Mouse (Mus musculus): Measurements from ENCODE around the gene Ada. TPM values are rescaled to one million over a fixed set of nuclear protein-coding genes. Genes with fewer than 3 reads are reported as not detected.

The Ada gene
- polyA plus RNA-seq, 1 experiment from 2014 or later, result 9.5 TPM

DNA sequence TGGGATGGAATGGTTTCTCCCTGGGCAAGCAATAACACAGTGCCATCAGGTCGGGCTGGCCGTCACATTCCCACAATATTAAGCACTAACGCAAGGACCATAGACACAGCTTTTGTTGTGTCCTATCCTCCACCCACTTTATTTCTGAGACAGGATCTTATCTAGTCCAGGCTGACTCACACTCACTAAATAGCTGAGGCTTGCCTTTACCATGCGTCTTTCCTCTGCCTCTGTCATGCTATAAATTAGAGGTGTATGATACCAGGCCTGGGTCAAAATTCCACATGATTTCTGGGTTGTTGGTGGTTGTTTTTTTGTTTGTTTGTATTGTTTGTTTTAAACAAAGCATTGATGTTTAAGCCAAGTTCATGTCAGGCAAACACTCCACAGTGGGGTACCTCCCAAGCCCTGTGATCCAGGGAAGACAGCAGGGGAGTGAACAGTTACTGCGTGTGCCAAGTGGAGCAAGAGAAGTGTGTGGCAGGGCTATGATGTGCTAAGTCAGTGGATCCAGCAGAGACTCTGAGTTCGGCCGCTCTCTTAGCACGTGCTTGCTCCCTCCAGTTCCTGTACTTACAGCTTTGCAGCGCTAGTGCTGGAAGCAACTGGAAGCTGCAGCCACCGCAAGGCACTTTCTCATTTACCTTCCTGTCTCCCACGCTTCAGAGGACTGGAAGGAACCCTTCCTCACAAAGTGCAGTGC is 50.8 kb downstream of the Ada start:
- H3K9ac ChIP-seq, result no peak overlapping the region
- no peaks in the 10 kb centered on the region for H3K9me3 ChIP-seq (ENCODE audit: low read depth, low read length)
- TF ChIP-seq CTCF (IDR thresholded peaks at IDR 0.05; ENCODE audit: low read depth), result no peak
- peaks cover 3% of the 10 kb centered on the region; the same call in 1 of the 2 replicates for H3K4me1 ChIP-seq (ENCODE audit: insufficient read depth)
- WGBS, result 72% methylated on average over 11 of the region's 11 CpGs
- H3K36me3 ChIP-seq (ENCODE audit: insufficient read depth), result no peaks in the 10 kb centered on the region
- H3K4me2 ChIP-seq, result no peak overlapping the region
- H3K4me3 ChIP-seq (ENCODE audit: low read depth, low read length), result no peak overlapping the region
- DNase-seq (peak; percentile 42), ATAC-seq (ENCODE audit: insufficient read depth) (no peak)
- H3K27me3 ChIP-seq (ENCODE audit: insufficient read depth, low read length), result no peaks in the 10 kb centered on the region
- no peak overlapping the region for H3K27ac ChIP-seq (ENCODE audit: low read depth)

DNA sequence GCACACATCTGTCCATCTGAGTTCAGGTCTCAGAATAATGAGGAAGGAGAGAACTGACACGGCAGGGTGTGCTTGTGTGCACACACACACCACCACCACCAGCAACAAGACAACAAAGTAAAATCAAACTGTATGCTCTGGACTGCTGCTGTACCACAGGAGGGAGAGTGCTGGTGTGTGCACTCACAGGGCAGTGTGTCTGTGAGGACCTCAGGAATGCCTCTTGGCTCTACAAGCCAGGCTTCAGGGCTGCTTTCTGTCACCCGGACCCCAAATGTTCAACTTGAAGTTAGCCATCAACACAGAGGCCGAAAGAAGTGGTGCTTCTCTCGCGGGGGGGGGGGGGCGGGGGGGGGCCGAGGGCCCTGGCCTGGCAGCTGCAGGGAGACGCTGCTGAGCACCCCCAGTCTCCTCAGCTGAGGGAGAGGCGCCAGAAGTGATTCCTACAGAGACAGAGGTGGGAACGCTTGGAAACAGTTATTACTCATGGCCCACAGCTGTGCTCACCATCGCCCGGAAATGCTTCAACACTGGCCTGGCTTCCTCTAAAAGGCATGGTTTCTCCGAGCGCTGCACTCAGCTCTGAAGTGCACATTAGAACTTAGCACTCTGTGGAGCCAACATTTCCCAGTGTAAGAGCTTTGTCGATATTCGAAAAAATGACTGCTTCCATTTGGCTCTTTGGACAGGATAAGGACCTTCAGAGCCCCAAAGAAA is 52.1 kb downstream of the Ada start:
- Histone ChIP-seq H3K27me3 (ENCODE audit: insufficient read depth, low read length) (no peaks in the 10 kb centered on the region), H3K36me3 (ENCODE audit: insufficient read depth) (no peaks in the 10 kb centered on the region), H3K9ac (no peak overlapping the region), H3K4me1 (ENCODE audit: insufficient read depth) (peaks cover 3% of the 10 kb centered on the region; the same call in 1 of the 2 replicates), H3K4me2 (peak overlapping the region; percentile 20; the same call in 1 of the 2 replicates), H3K4me3 (ENCODE audit: low read depth, low read length) (no peak overlapping the region), H3K9me3 (ENCODE audit: low read depth, low read length) (no peaks in the 10 kb centered on the region), H3K27ac (ENCODE audit: low read depth) (peak overlapping the region; percentile 3; the same call in 1 of the 2 replicates)
- WGBS, result 28% methylated on average over 15 of the region's 16 CpGs
- ATAC-seq (ENCODE audit: insufficient read depth) (peak; percentile 70; the same call in 1 of the 2 replicates), DNase-seq (peak; percentile 75)
- no peak for TF ChIP-seq CTCF (IDR thresholded peaks at IDR 0.05; ENCODE audit: low read depth)

DNA sequence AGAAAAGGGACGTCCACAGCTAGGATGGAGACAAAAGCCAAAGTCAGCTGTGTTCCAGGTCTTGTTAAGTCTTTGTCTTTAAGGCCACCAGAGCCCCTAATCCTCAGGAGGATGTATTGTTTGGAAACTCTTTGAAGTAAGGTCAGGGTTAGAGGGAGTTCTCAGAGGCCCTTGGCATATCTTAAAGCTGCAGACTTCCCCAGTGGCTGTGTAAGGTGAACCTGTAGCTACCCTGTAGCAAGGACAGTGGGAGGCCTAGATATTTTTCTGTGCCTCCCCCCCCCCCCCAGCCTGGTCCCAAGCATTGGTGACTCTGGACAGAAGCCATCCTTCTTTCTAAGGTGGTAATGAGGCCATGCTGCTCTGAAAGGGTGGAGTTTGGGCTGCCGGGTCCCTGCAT is 53.3 kb downstream of the Ada start:
- DNase-seq, result peak; percentile 49
- TF ChIP-seq CTCF (IDR thresholded peaks at IDR 0.05; ENCODE audit: low read depth), result no peak
- WGBS, result 35% methylated on average over 2 of the region's 2 CpGs

DNA sequence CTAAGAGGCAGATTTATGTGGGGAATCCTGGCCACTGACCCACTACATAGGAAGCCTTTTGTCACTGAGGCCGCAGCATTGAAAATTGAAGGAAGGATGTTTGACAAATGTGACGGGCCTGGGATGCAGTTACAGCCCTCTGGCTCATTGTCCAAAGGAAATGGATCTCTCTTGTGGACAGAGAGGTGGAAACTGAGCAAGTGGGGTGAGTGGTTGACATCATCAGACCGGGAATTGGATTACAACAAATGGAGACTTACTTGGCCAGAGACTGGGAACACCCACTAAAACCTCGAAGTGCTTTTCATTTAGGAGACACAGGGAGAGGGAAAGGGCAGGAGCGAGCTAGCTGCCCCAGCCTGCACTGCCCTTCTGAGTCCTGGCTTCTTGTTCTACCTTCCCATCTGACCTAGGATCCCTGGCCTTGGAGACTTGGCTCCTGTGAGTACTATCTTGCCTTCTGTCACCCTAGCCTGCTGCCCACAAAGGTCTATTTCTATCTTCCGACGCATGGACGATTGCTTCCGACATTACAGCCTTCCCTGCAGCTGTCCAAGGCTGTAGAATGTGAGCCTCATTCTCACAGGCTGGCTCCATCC is 56.2 kb downstream of the Ada start:
- H3K4me1 ChIP-seq (ENCODE audit: insufficient read depth), result peaks cover 9% of the 10 kb centered on the region

More for the DNA sequence above, 53.3 kb downstream of the Ada start:
- no peak for ATAC-seq (ENCODE audit: insufficient read depth)
- no peak overlapping the region for H3K9ac ChIP-seq
- H3K27me3 ChIP-seq (ENCODE audit: insufficient read depth, low read length), result no peaks in the 10 kb centered on the region
- H3K9me3 ChIP-seq (ENCODE audit: low read depth, low read length), result no peaks in the 10 kb centered on the region
- H3K4me1 ChIP-seq (ENCODE audit: insufficient read depth), result peaks cover 3% of the 10 kb centered on the region; the same call in 1 of the 2 replicates
- no peak overlapping the region for H3K4me3 ChIP-seq (ENCODE audit: low read depth, low read length)
- H3K36me3 ChIP-seq (ENCODE audit: insufficient read depth), result no peaks in the 10 kb centered on the region
- peak overlapping the region; percentile 59; the same call in 1 of the 2 replicates for H3K27ac ChIP-seq (ENCODE audit: low read depth)
- H3K4me2 ChIP-seq, result no peak overlapping the region

DNA sequence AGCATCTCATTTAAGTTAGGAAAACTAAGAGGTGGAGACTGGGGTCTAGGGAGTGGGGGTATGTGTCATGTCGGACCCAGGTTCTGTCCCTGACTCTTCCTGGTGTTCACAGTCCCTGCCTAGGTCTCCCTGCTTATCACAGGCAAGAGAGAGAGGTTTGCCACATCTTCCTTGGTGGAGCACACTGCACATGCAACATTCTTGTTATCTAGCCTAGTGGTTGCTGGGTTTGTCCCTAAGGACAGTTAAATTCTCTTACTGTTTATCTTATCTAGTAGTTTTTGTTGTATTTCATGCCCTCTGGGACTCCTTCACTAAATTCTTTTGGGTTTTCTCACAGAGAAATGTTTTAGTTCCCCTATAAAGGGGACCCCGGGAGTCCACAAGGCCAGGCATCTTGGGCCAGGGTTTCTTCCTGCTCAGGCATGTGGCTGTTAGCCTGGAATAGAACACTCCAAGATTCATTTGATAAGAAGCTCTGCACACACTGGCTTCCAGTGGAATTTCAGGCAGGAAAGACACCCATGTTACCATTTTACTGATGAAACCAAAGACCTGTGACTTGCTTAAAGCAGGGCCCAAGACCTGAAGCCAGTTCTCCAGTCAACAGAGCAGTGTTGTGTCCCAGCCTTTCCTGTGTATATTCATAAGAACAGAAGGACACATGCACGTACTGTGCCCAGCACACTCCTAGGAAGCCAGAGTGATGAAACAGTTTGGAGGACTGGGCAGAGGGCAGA is 57.0 kb downstream of the Ada start:
- DNase-seq (peak; percentile 11), ATAC-seq (ENCODE audit: insufficient read depth) (no peak)
- peaks cover 9% of the 10 kb centered on the region for H3K4me1 ChIP-seq (ENCODE audit: insufficient read depth)
- WGBS, result 61% methylated on average over 3 of the region's 3 CpGs
- H3K9ac ChIP-seq, result no peak overlapping the region
- H3K4me2 ChIP-seq, result no peak overlapping the region
- no peaks in the 10 kb centered on the region for H3K27me3 ChIP-seq (ENCODE audit: insufficient read depth, low read length)
- H3K27ac ChIP-seq (ENCODE audit: low read depth), result peak overlapping the region; percentile 89
- H3K36me3 ChIP-seq (ENCODE audit: insufficient read depth), result no peaks in the 10 kb centered on the region
- no peaks in the 10 kb centered on the region for H3K9me3 ChIP-seq (ENCODE audit: low read depth, low read length)
- no peak for TF ChIP-seq CTCF (IDR thresholded peaks at IDR 0.05; ENCODE audit: low read depth)
- no peak overlapping the region for H3K4me3 ChIP-seq (ENCODE audit: low read depth, low read length)

More for the DNA sequence above, 56.2 kb downstream of the Ada start:
- Histone ChIP-seq H3K36me3 (ENCODE audit: insufficient read depth) (no peaks in the 10 kb centered on the region), H3K9ac (peak overlapping the region; percentile 23; the same call in 1 of the 2 replicates), H3K4me3 (ENCODE audit: low read depth, low read length) (0 out of 2 replicates have a peak overlapping the region, but pooled peaks have one; percentile 17), H3K9me3 (ENCODE audit: low read depth, low read length) (no peaks in the 10 kb centered on the region), H3K27ac (ENCODE audit: low read depth) (peak overlapping the region; percentile 89), H3K4me2 (peak overlapping the region; percentile 45), H3K27me3 (ENCODE audit: insufficient read depth, low read length) (no peaks in the 10 kb centered on the region)
- no peak for TF ChIP-seq CTCF (IDR thresholded peaks at IDR 0.05; ENCODE audit: low read depth)
- 55% methylated on average over 9 of the region's 9 CpGs for WGBS
- no peak for ATAC-seq (ENCODE audit: insufficient read depth)
- DNase-seq, result peak; percentile 55

DNA sequence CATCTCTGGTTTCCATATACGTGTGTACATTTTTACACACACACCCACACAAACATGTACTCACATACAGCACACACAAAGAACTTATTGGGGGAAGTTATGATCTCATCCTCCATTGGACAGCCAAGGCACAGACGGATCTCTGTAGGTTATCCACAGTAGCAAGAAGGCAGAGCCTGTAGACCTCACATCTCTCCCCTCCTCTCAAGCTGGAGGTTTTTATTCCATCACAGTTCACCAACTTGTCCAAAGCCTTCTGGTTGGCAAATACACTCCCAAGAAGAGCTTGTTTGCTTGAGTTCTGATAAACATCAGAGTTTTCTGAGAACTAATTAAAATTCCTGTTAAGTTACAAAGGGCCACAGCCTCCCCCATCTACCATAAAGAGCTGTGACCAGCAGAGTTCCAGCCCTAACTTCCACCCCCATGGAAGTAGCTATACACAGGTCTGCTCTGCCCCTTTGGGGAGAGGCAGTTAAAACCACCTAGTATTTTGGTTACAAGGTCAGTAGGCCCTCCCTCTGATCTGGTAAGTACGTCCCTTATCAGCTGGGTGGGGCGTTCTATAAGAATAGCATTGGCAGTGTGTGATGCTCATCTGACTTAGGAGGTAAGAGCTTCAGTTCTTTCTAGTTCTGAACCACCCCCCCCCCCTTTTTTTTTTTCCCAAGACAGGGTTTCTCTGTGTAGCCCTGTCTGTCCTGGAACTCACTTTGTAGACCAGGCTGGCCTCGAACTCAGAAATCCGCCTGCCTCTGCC is 58.0 kb downstream of the Ada start:
- Histone ChIP-seq H3K4me2 (no peak overlapping the region), H3K36me3 (ENCODE audit: insufficient read depth) (no peaks in the 10 kb centered on the region), H3K4me1 (ENCODE audit: insufficient read depth) (peaks cover 7% of the 10 kb centered on the region), H3K9me3 (ENCODE audit: low read depth, low read length) (no peaks in the 10 kb centered on the region), H3K4me3 (ENCODE audit: low read depth, low read length) (no peak overlapping the region), H3K27ac (ENCODE audit: low read depth) (no peak overlapping the region), H3K27me3 (ENCODE audit: insufficient read depth, low read length) (no peaks in the 10 kb centered on the region), H3K9ac (no peak overlapping the region)
- ATAC-seq (ENCODE audit: insufficient read depth) (no peak), DNase-seq (no peak)
- 84% methylated on average over 6 of the region's 6 CpGs for WGBS
- no peak for TF ChIP-seq CTCF (IDR thresholded peaks at IDR 0.05; ENCODE audit: low read depth)

Measured in lung, embryonic 14.5 days (tissue).